Mouse (Mus musculus) bone marrow, adult 2 months (tissue): ENCODE measurements around the gene Fkbp8.

ENCODE experiments used
- CTCF ChIP-seq: fragments of 200-500 bp; IDR thresholded peaks from 2 replicates; pipeline ENCODE4 v1.5.1; 2011; ENCODE audit warnings: low read length, control low read depth; ENCODE audit not compliant: control insufficient read depth, insufficient read depth
- POLR2A ChIP-seq: fragments of 200-500 bp; IDR thresholded peaks from 2 replicates; pipeline ENCODE4 v1.6.1; 2011; ENCODE audit warnings: low read depth, mild to moderate bottlenecking, control low read depth, low read length, borderline replicate concordance; ENCODE audit not compliant: control insufficient read depth

DNA sequence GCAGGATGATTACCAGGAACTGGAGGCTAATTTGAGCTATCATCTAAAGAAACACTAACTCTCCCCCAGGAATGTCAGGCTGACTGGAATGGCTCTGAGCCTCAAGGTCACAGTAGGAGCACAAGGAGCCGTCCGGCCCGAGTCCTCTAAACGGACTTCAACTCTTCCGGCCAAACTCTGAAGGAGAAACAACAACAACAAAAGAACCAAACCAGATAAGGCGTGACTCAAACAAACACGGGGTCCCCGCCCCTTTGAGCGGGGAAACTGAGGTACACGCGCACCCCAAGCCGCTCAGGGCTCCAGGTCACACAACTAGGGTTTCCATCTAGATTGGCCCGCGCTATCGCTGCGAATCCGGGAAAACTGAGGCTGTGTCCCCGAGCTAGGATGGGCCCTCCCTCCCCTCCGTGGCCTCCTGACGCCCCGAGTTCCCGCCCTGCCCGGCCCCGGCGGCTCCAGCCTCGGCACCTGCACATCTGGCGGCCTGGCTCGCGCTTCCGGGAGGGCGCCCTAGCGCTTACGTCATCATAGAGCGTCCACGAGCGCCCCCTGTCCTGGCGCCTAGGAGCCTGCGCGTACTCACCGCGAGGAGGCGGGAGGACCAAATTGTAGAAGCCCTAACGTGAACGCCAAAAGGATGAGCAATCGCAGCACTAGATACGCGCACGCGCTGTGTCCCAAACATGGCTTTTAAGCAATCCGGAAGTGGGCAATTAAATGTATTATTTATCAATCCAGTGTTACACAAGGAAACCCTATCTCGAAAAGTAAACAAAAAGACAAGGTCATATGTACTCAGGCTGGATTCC, 4.7 kb upstream of the Fkbp8 start:
- TF ChIP-seq POLR2A: peak; percentile 84; the same call in 1 of the 2 replicates
- TF ChIP-seq CTCF: peak; percentile 66
